Mouse (Mus musculus): ENCODE data around the gene Fgd6.

DNA sequence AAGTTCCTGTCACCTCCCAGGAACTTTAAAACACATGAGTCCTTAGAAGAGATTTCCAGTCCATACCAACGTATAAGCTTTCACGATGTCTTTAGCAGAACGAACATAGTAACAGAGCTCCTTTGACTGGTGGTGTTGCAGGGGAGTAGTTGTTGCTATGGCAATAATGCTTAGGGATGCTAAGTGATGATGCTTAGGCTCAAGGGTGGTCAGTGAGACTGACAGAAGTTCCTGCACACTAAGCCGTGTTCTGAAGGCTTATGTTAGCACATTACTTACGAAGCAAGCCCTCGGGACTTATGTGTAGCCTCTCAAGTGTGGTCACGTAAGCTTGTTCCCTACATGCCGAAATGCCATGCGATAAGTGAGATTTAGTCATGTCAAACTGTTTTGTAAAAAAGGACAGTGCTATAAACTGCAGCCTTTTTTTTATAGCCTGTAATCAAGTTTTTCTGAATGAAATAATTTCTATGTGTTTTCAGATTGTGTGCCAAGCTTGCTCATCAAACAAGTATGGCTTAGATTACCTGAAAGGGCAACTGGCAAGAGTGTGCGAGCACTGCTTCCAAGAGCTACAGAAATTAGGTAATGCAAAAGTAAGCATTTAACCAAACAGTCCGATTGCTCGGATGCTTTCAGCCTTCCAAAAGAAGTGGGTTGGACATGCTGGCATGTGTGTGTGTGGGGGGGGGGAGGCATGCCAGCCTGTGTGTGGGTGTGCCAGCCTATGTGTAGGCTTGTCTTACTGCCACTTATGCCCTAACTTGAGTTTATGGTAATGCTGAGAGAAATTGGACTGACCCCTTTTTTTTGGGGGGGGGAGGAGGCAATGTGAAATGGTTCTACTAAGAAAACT, 99.0 kb downstream of the Fgd6 start:
- TF ChIP-seq CTCF (IDR thresholded peaks at IDR 0.05 in 2 of 3, conservative IDR thresholded peaks at IDR 0.05 in 1 of 3; ENCODE audit: control insufficient read depth in 1 of 3, insufficient read depth in 1 of 3, low read depth in 2 of 3, low read length in 3 of 3, poor library complexity in 1 of 3, severe bottlenecking in 1 of 3) (no peak), MAZ (IDR thresholded peaks at IDR 0.05; ENCODE audit: low read depth, low read length) (no peak)

All from MEL (cell line).